Mouse (Mus musculus) stomach, embryonic 16.5 days (tissue): ENCODE results near the gene Zfp827. TPM values are rescaled to one million over a fixed set of nuclear protein-coding genes. Genes with fewer than 3 reads are reported as not detected.

ENCODE experiments used
- ATAC-seq: fragments of 200-750 bp; cut with Nextera tagmentation; 2 replicates; pipeline ENCODE4 v1.8.0; 2017; ENCODE audit warnings: moderate number of reproducible peaks, moderate TSS enrichment; ENCODE audit not compliant: insufficient read depth, low FRiP score
- H3K27ac ChIP-seq: fragments of 300-500 bp; sonication (generic); 2 replicates; pipeline ENCODE4 v1.5.1; 2014; ENCODE audit warnings: low read length
- H3K27me3 ChIP-seq: fragments of 300-500 bp; sonication (generic); 2 replicates; pipeline ENCODE4 v1.6.1; 2014; ENCODE audit warnings: low read length, control low read depth, mixed read lengths; ENCODE audit not compliant: control insufficient read depth, insufficient read depth
- H3K36me3 ChIP-seq: fragments of 300-500 bp; sonication (generic); 2 replicates; pipeline ENCODE4 v1.6.1; 2014; ENCODE audit warnings: low read length; ENCODE audit not compliant: control insufficient read depth, insufficient read depth
- H3K4me1 ChIP-seq: fragments of 300-500 bp; sonication (generic); 2 replicates; pipeline ENCODE4 v1.6.1; 2014; ENCODE audit warnings: low read length, control low read depth, mixed read lengths; ENCODE audit not compliant: control insufficient read depth, insufficient read depth
- H3K4me2 ChIP-seq: fragments of 300-500 bp; sonication (generic); 2 replicates; pipeline ENCODE4 v1.6.1; 2014; ENCODE audit warnings: low read depth, low read length, mixed read lengths
- H3K4me3 ChIP-seq: fragments of 300-500 bp; sonication (generic); replicated peaks from 2 replicates; pipeline ENCODE4 v1.5.1; 2014; ENCODE audit warnings: mild to moderate bottlenecking, low read length
- H3K9ac ChIP-seq: fragments of 300-500 bp; sonication (generic); 2 replicates; pipeline ENCODE4 v1.6.1; 2014; ENCODE audit warnings: low read length
- H3K9me3 ChIP-seq: fragments of 300-500 bp; sonication (generic); replicated peaks from 2 replicates; pipeline ENCODE4 v1.6.1; 2016; ENCODE audit warnings: low read length, control low read depth; ENCODE audit not compliant: control insufficient read depth
- WGBS: fragments of 180-500 bp; shearing (Covaris S2); extraction: QIAGEN DNeasy Blood & Tissue Kit; methylation state at CpG from one replicate; pipeline ENCODE4 v1.1.7; 2014; 5-methylcytosine and 5-hydroxymethylcytosine counted together
- polyA plus RNA-seq: library from polyadenylated mRNA; unstranded; fragments of >200 nt; fragmentation: Nextera tagmentation; extraction: Ambion mirVana; gene quantifications from 2 replicates; pipeline ENCODE4 v1.2.1, GENCODE M21; 2015

Zfp827 gene
- polyA plus RNA-seq, 1 experiment from 2014 or later = 7.8 TPM

DNA sequence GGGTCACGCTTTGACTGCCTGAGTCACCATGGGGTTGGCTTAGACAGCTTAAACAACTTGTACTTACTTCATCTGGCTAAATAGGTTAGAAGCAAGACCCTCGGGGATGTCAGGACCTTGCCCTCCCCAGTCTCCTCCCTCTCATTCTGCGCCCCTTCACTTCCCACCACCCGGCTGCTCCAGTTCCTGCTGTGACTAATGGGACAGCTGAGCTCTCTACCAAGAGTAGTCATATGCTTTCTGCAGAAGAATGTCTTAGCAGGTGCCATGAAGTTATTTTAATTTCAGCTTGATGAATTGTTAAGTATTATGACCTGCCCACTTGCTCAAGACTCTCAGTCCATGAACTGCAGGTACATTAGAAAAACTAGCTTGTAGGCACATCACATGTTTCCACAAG, 168.2 kb downstream of the Zfp827 start:
- no peak overlapping the region for H3K4me2 ChIP-seq
- no peaks in the 10 kb centered on the region for H3K9me3 ChIP-seq
- ATAC-seq = no peak
- no peak overlapping the region for H3K9ac ChIP-seq
- H3K27me3 ChIP-seq = no peaks in the 10 kb centered on the region
- 78% methylated on average over 4 of the region's 4 CpGs for WGBS
- H3K27ac ChIP-seq = no peak overlapping the region
- H3K4me1 ChIP-seq = 0 out of 2 replicates have a peak, but pooled peaks cover 6% of the 10 kb centered on the region
- H3K4me3 ChIP-seq = no peak overlapping the region
- H3K36me3 ChIP-seq = no peaks in the 10 kb centered on the region

- no peak overlapping the region for H3K27ac ChIP-seq
- H3K9me3 ChIP-seq = no peaks in the 10 kb centered on the region
- no peak for ATAC-seq
- H3K4me3 ChIP-seq = no peak overlapping the region
- H3K27me3 ChIP-seq = no peaks in the 10 kb centered on the region
- H3K4me2 ChIP-seq = no peak overlapping the region
- no peaks in the 10 kb centered on the region for H3K36me3 ChIP-seq
- WGBS = 66% methylated on average over 3 of the region's 3 CpGs
- H3K9ac ChIP-seq = no peak overlapping the region
- 0 out of 2 replicates have a peak, but pooled peaks cover 7% of the 10 kb centered on the region for H3K4me1 ChIP-seq
Observed at GRCm38 (mm10) chr8:79198675-79199074, 170.4 kb downstream of the Zfp827 start.

- H3K9me3 ChIP-seq = no peaks in the 10 kb centered on the region
- H3K4me2 ChIP-seq = no peak overlapping the region
- 53% methylated on average over 11 of the region's 11 CpGs for WGBS
- no peak overlapping the region for H3K27ac ChIP-seq
- no peak overlapping the region for H3K4me3 ChIP-seq
- H3K4me1 ChIP-seq = 0 out of 2 replicates have a peak, but pooled peaks cover 7% of the 10 kb centered on the region
- no peaks in the 10 kb centered on the region for H3K36me3 ChIP-seq
- no peak for ATAC-seq
- H3K9ac ChIP-seq = 0 out of 2 replicates have a peak overlapping the region, but pooled peaks have one; percentile 15
- H3K27me3 ChIP-seq = no peaks in the 10 kb centered on the region
Observed at GRCm38 (mm10) chr8:79201446-79202147, 173.4 kb downstream of the Zfp827 start.

GRCm38 (mm10) chr8:79206895-79207294, 178.7 kb downstream of the Zfp827 start:
- no peak overlapping the region for H3K4me2 ChIP-seq
- H3K9me3 ChIP-seq = no peaks in the 10 kb centered on the region
- H3K27me3 ChIP-seq = no peaks in the 10 kb centered on the region
- no peak for ATAC-seq
- peaks cover 25% of the 10 kb centered on the region for H3K4me1 ChIP-seq
- H3K9ac ChIP-seq = no peak overlapping the region
- H3K27ac ChIP-seq = peak overlapping the region; percentile 95
- WGBS = 58% methylated on average over 4 of the region's 4 CpGs
- H3K4me3 ChIP-seq = no peak overlapping the region
- no peaks in the 10 kb centered on the region for H3K36me3 ChIP-seq

DNA sequence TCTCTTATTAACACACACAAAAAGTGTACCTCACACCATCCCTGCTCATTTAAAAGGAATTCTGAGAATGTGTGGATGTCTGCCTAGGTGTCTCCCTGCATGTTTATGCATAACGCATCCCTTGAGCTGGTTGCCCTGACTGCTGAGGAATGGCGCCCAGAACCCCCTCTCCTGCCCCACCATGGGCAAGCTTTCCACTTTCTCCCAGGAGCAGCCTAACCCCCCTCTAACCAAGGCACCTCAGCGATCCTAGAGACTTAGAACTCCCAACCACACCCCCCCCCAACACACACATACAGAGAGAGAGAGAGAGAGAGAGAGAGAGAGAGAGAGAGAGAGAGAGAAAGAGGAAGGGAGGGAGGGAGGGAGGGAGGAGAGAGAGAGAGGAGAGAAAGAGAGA, 179.9 kb downstream of the Zfp827 start:
- ATAC-seq = no peak
- 45% methylated on average over 3 of the region's 3 CpGs for WGBS
- peak overlapping the region; percentile 95; the same call in 1 of the 2 replicates for H3K27ac ChIP-seq

GRCm38 (mm10) chr8:79208691-79209640, 180.7 kb downstream of the Zfp827 start:
- peak; percentile 84 for ATAC-seq
- Histone ChIP-seq H3K9ac (peak overlapping the region; percentile 76), H3K4me3 (peak overlapping the region; percentile 44), H3K27ac (peak overlapping the region; percentile 95), H3K4me1 (peaks cover 25% of the 10 kb centered on the region), H3K36me3 (no peaks in the 10 kb centered on the region), H3K27me3 (no peaks in the 10 kb centered on the region), H3K9me3 (no peaks in the 10 kb centered on the region), H3K4me2 (peak overlapping the region; percentile 76)
- WGBS = 15% methylated on average over 15 of the region's 15 CpGs

More for the DNA sequence above, 179.9 kb downstream of the Zfp827 start:
- Histone ChIP-seq H3K36me3 (no peaks in the 10 kb centered on the region), H3K27me3 (no peaks in the 10 kb centered on the region), H3K9ac (no peak overlapping the region), H3K4me3 (no peak overlapping the region), H3K4me2 (no peak overlapping the region), H3K4me1 (peaks cover 25% of the 10 kb centered on the region), H3K9me3 (no peaks in the 10 kb centered on the region)

DNA sequence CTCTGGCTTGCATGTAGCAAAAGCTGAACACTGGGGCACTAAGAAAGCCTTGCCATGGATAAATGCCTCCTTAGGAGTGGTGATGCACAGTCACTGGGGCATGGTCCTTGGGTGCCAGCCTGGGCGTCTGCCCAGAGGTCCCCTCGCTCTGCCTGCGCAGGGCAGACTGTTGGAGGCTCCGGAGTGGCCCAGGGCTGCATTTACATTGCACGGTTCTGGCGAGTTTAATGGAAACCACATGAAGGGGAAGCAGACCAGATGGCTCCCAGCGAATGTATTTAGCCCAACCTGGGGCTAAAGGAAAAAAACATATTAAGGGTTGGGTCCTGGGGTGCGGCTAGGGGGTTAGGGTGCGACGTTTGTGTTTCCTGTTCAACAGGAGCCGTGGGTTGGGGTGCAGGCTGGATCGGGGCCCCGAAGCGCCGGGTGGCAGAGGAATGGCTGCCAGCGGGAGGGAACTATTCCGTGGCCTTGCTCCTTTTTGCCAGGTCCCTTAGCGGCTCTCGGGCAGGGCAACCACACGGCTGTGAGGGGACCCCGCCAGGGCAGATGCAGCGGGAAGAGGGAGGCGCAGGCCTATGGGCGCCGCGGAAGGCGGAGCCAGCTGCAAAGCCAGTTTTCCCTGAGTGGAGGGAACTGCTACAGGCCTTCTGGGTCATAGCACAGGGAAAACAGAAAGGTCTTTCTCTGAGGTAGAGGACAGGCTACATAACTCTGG, 181.6 kb downstream of the Zfp827 start:
- no peaks in the 10 kb centered on the region for H3K27me3 ChIP-seq
- H3K4me2 ChIP-seq = peak overlapping the region; percentile 76
- ATAC-seq = peak; percentile 75
- H3K4me1 ChIP-seq = peaks cover 25% of the 10 kb centered on the region
- H3K36me3 ChIP-seq = no peaks in the 10 kb centered on the region
- WGBS = 8% methylated on average over 27 of the region's 27 CpGs
- H3K27ac ChIP-seq = peak overlapping the region; percentile 95
- H3K4me3 ChIP-seq = peak overlapping the region; percentile 44
- no peaks in the 10 kb centered on the region for H3K9me3 ChIP-seq
- H3K9ac ChIP-seq = peak overlapping the region; percentile 76

DNA sequence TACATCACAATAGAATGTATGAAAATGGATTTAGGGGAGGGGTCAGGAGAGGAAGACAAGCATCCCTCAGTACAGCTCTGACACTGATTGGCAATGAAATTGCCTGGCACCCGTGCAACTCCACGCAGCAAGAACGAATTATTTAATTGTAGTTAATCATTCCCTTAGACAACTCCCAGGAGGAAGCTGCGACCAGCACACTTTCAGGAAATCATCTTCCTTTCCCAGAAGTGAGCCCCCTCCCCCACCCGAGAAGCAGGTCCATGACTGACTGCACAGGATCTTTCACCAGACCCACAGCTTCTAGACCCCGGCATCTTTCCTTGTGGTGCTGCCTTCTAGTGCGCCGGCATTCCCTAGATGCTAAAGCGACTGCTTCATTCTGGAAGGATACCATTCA, 183.4 kb downstream of the Zfp827 start:
- Histone ChIP-seq H3K9me3 (no peaks in the 10 kb centered on the region), H3K9ac (no peak overlapping the region), H3K27me3 (no peaks in the 10 kb centered on the region), H3K27ac (no peak overlapping the region), H3K4me2 (no peak overlapping the region), H3K4me3 (no peak overlapping the region), H3K36me3 (no peaks in the 10 kb centered on the region), H3K4me1 (peaks cover 25% of the 10 kb centered on the region)
- WGBS = 73% methylated on average over 9 of the region's 9 CpGs
- no peak for ATAC-seq
